Mouse (Mus musculus) testis, adult 2 months (tissue): Measurements from ENCODE around the gene Mlx.

Experiments used
- CTCF ChIP-seq: fragments of 200-500 bp; IDR thresholded peaks from 2 replicates; pipeline ENCODE4 v1.5.1; 2012; ENCODE audit warnings: low read depth, mild to moderate bottlenecking, inconsistent platforms, low read length, moderate library complexity; ENCODE audit not compliant: control insufficient read depth, insufficient read depth, insufficient replicate concordance
- POLR2A ChIP-seq: fragments of 200-500 bp; IDR thresholded peaks from 2 replicates; pipeline ENCODE4 v1.6.1; 2012; ENCODE audit warnings: low read depth, mild to moderate bottlenecking, inconsistent platforms, low read length, moderate library complexity; ENCODE audit not compliant: control insufficient read depth

DNA sequence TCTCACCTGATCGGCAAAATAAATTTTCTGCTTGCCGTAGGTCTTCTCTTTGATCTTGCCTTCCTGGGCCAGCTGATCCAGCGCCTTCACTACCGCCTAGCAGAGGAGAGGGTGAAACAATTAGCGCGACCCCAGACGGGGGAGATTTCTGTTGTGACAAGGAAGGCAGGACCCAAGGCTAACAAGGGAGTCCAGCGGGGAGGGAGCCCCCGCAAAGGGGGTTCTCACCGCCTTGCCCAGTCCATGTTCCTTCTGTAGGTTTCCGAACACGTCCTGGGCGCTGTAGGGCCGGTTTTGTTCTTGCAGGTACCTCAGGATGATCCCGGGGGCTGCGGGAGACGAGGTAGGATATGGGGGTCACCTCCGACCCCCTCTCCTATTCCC lies 7.8 kb downstream of the Mlx start:
- TF ChIP-seq CTCF (no peak), POLR2A (no peak)
